Mouse (Mus musculus) limb, embryonic 14.5 days (tissue): ENCODE data around the gene Igfn1. TPM values are rescaled to one million over a fixed set of nuclear protein-coding genes. Genes with fewer than 3 reads are reported as not detected.

Experiments
- ATAC-seq: fragments of 200-750 bp; cut with Nextera tagmentation; 2 replicates; pipeline ENCODE4 v1.8.0; 2017; ENCODE audit warnings: low read depth, moderate number of reproducible peaks, moderate TSS enrichment; ENCODE audit not compliant: low FRiP score
- DNase-seq: peaks from one replicate; pipeline ENCODE4 v3.0.0-alpha.2; 2015; ENCODE audit warnings: low spot score
- H3K27ac ChIP-seq: fragments of 300-500 bp; sonication (generic); replicated peaks from 2 replicates; pipeline ENCODE4 v1.5.1; 2014; ENCODE audit warnings: low read depth, mild to moderate bottlenecking, low read length, moderate library complexity, mixed read lengths
- H3K27me3 ChIP-seq: fragments of 300-500 bp; sonication (generic); 2 replicates; pipeline ENCODE4 v1.6.1; 2014; ENCODE audit warnings: low read length, mixed read lengths; ENCODE audit not compliant: control insufficient read depth, insufficient read depth
- H3K36me3 ChIP-seq: fragments of 300-500 bp; sonication (generic); 2 replicates; pipeline ENCODE4 v1.6.1; 2014; ENCODE audit warnings: mild to moderate bottlenecking, low read length, moderate library complexity, mixed read lengths; ENCODE audit not compliant: control insufficient read depth, insufficient read depth
- H3K4me1 ChIP-seq: fragments of 300-500 bp; sonication (generic); 2 replicates; pipeline ENCODE4 v1.6.1; 2014; ENCODE audit warnings: antibody characterized with exemption, low read length, mixed read lengths; ENCODE audit not compliant: control insufficient read depth, insufficient read depth
- H3K4me2 ChIP-seq: fragments of 300-500 bp; sonication (generic); replicated peaks from 2 replicates; pipeline ENCODE4 v1.6.1; 2014; ENCODE audit warnings: low read depth, mild to moderate bottlenecking, low read length, moderate library complexity; ENCODE audit not compliant: severe bottlenecking
- H3K4me3 ChIP-seq: fragments of 300-500 bp; sonication (generic); replicated peaks from 2 replicates; pipeline ENCODE4 v1.5.1; 2014; ENCODE audit warnings: low read length
- H3K9ac ChIP-seq: fragments of 300-500 bp; sonication (generic); 2 replicates; pipeline ENCODE4 v1.6.1; 2014; ENCODE audit warnings: mild to moderate bottlenecking, low read depth, low read length, moderate library complexity; ENCODE audit not compliant: severe bottlenecking
- H3K9me3 ChIP-seq: fragments of 300-500 bp; sonication (generic); 2 replicates; pipeline ENCODE4 v1.6.1; 2016; ENCODE audit warnings: low read length; ENCODE audit not compliant: control insufficient read depth
- POLR2A ChIP-seq: fragments of 200-500 bp; IDR thresholded peaks from 2 replicates; pipeline ENCODE4 v1.8.0; 2012; ENCODE audit warnings: inconsistent platforms, mild to moderate bottlenecking, moderate library complexity, borderline replicate concordance; ENCODE audit not compliant: insufficient read depth, insufficient read length; ENCODE audit errors: extremely low read depth
- WGBS: fragments of 180-500 bp; shearing (Covaris S2); extraction: QIAGEN DNeasy Blood & Tissue Kit; methylation state at CpG from one replicate; pipeline ENCODE4 v1.1.7; 2014; 5-methylcytosine and 5-hydroxymethylcytosine counted together
- polyA plus RNA-seq, 2 experiments: library from polyadenylated mRNA; depleted of rRNA in 1 of 2; stranded (reverse) in 1 of 2; unstranded in 1 of 2; fragments of >200 nt; fragmentation: Nextera tagmentation in 1 of 2; extraction: Ambion mirVana in 1 of 2; gene quantifications; 2 replicates each; pipeline versions ENCODE4 v1.2.1 to v1.2.3; 2012 to 2014

The Igfn1 gene
- polyA plus RNA-seq, 2 experiments: 0.28 to 0.69 TPM

GRCm38 (mm10) chr1:136040452-136040851, 34.3 kb upstream of the Igfn1 start:
- Histone ChIP-seq H3K4me3 (no peak overlapping the region), H3K36me3 (peaks cover 3% of the 10 kb centered on the region; the same call in 1 of the 2 replicates), H3K4me2 (no peak overlapping the region), H3K9me3 (no peaks in the 10 kb centered on the region), H3K4me1 (peaks cover 11% of the 10 kb centered on the region), H3K27ac (no peak overlapping the region), H3K27me3 (no peaks in the 10 kb centered on the region), H3K9ac (no peak overlapping the region)
- 13% methylated on average over 11 of the region's 11 CpGs for WGBS
- ATAC-seq (no peak), DNase-seq (no peak)
- no peak for TF ChIP-seq POLR2A

GRCm38 (mm10) chr1:136038746-136039538, 32.8 kb upstream of the Igfn1 start:
- 81% methylated on average over 5 of the region's 5 CpGs for WGBS
- Histone ChIP-seq H3K9me3 (no peaks in the 10 kb centered on the region), H3K27me3 (no peaks in the 10 kb centered on the region), H3K27ac (no peak overlapping the region), H3K4me3 (no peak overlapping the region), H3K36me3 (peaks cover 18% of the 10 kb centered on the region), H3K9ac (no peak overlapping the region), H3K4me2 (no peak overlapping the region), H3K4me1 (peaks cover 11% of the 10 kb centered on the region)
- no peak for TF ChIP-seq POLR2A
- DNase-seq: no peak
- no peak for ATAC-seq

GRCm38 (mm10) chr1:136032961-136033360, 26.8 kb upstream of the Igfn1 start:
- Histone ChIP-seq H3K4me1 (no peaks in the 10 kb centered on the region), H3K36me3 (peaks cover 77% of the 10 kb centered on the region), H3K9ac (no peak overlapping the region), H3K4me3 (no peak overlapping the region), H3K27ac (no peak overlapping the region), H3K9me3 (no peaks in the 10 kb centered on the region), H3K27me3 (no peaks in the 10 kb centered on the region), H3K4me2 (no peak overlapping the region)
- DNase-seq (no peak), ATAC-seq (no peak)
- TF ChIP-seq POLR2A: no peak
- 53% methylated on average over 7 of the region's 7 CpGs for WGBS

- Histone ChIP-seq H3K4me3 (no peak overlapping the region), H3K9me3 (no peaks in the 10 kb centered on the region), H3K4me1 (no peaks in the 10 kb centered on the region), H3K27ac (no peak overlapping the region), H3K27me3 (no peaks in the 10 kb centered on the region), H3K4me2 (no peak overlapping the region), H3K36me3 (peaks cover 89% of the 10 kb centered on the region), H3K9ac (no peak overlapping the region)
- TF ChIP-seq POLR2A: no peak
- 78% methylated on average over 7 of the region's 8 CpGs for WGBS
- DNase-seq (no peak), ATAC-seq (no peak)
Measured at GRCm38 (mm10) chr1:136031697-136032096, 25.6 kb upstream of the Igfn1 start.

GRCm38 (mm10) chr1:136030201-136030600, 24.1 kb upstream of the Igfn1 start:
- no peaks in the 10 kb centered on the region for H3K27me3 ChIP-seq
- H3K36me3 ChIP-seq: peaks cover 98% of the 10 kb centered on the region
- H3K9ac ChIP-seq: no peak overlapping the region
- 45% methylated on average over 7 of the region's 7 CpGs for WGBS
- no peak overlapping the region for H3K27ac ChIP-seq
- no peak overlapping the region for H3K4me2 ChIP-seq
- H3K9me3 ChIP-seq: no peaks in the 10 kb centered on the region
- ATAC-seq (no peak), DNase-seq (no peak)
- H3K4me1 ChIP-seq: no peaks in the 10 kb centered on the region
- no peak overlapping the region for H3K4me3 ChIP-seq
- TF ChIP-seq POLR2A: no peak
